Mouse (Mus musculus): ENCODE data around the gene Txn2. TPM values are rescaled to one million over a fixed set of nuclear protein-coding genes. Genes with fewer than 3 reads are reported as not detected.

Txn2 gene
- 209 and 211 TPM in 2 replicates for total RNA-seq (2014; fragmentation: Nextera tagmentation)
- 53.8 and 62.8 TPM in 2 replicates for total RNA-seq (2017)
- 283 and 349 TPM in 2 replicates for polyA plus RNA-seq (2012)

DNA sequence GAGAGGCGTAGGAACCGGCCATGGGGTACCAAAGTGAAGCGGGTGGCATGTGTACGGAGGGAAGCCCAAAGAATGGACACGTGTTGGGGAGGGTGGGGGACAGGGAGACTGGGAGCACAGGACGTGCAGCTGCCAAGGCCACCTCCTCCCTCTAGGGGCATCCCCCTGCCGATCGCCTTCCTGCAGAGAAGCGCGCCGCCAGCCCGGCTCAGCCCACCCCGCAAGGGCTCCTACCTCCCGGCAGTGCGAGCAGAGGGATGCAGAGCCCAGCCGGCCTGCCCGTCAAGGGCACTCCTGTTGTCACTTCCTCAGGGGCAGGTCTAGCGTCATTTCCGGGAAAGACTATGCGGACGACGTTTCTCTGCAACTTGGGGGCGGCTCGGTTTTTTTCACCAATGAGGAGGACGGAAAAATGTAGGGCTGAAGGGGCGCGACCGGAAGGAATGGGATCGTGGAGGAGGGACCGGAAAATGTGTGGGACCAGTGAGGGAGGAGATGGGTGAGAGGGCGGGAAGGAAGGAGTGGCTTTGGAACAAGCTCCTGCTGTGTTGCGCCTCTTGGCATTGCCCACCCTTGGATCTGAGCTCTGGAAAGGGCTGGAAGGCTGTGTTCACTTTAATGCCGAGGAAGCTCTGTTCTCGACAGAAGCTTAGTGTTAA lies at the start of gene Txn2:
Gene Txn2, minus strand, starts transcription at position 334 of the 659 bp plus-strand sequence.
- H3K4me1 ChIP-seq (ENCODE audit: insufficient read depth, low read depth, low read length) = peaks cover 73% of the 10 kb centered on the region
- H3K27me3 ChIP-seq (ENCODE audit: insufficient read depth, low read length) = no peaks in the 10 kb centered on the region
- DNase-seq (ENCODE audit: low spot score) (peak; percentile 87), ATAC-seq (ENCODE audit: extremely low read depth, insufficient number of reproducible peaks, low FRiP score, poor library complexity, severe bottlenecking) (peak; percentile 86)
- TF ChIP-seq GATA2 (IDR thresholded peaks at IDR 0.05; ENCODE audit: borderline replicate concordance, low read depth, low read length) (no peak), CTCF (IDR thresholded peaks at IDR 0.05; ENCODE audit: low read depth, low read length) (no peak), TAL1 (conservative IDR thresholded peaks at IDR 0.05; ENCODE audit: low read depth, low read length) (no peak), GATA1 (IDR thresholded peaks at IDR 0.05; ENCODE audit: borderline replicate concordance, low read length) (no peak), POLR2AphosphoS5 (IDR thresholded peaks at IDR 0.05; ENCODE audit: insufficient replicate concordance, low read depth, low read length) (no peak)
- H3K9me3 ChIP-seq (replicated peaks) = no peaks in the 10 kb centered on the region
- peak within 1 kb of the TSS; percentile 95 for H3K4me3 ChIP-seq (ENCODE audit: low read depth, low read length)
- peaks cover 38% of the 10 kb centered on the region for H3K36me3 ChIP-seq (replicated peaks)

DNA sequence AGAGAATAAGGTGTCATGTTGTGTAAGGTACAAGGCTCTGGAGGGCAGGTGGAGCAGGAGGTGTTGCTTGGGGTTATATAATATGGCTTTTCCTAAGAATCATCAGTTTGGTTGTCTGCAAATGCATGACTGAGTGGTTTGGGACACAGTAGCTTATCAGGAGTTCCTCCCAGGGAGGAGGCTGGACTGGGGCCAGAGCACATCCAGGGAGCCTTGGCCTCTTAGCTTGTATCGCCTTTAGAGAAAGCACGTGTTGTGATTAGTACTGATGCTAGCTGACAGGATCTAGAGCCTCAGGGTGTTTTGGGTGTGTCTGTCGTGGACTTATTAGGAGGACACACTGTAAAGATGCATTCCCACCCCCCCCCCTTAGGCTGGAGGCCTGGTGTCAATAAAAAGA lies 48.9 kb upstream of the Txn2 start:
- Histone ChIP-seq H3K27me3 (ENCODE audit: insufficient read depth, low read length) (peaks cover 27% of the 10 kb centered on the region), H3K9me3 (replicated peaks) (no peaks in the 10 kb centered on the region), H3K4me3 (ENCODE audit: low read depth, low read length) (no peak overlapping the region), H3K4me1 (ENCODE audit: insufficient read depth, low read depth, low read length) (peaks cover 27% of the 10 kb centered on the region), H3K36me3 (replicated peaks) (no peaks in the 10 kb centered on the region)
- no peak for ATAC-seq (ENCODE audit: extremely low read depth, insufficient number of reproducible peaks, low FRiP score, poor library complexity, severe bottlenecking)
- no peak for TF ChIP-seq GATA2 (IDR thresholded peaks at IDR 0.05; ENCODE audit: borderline replicate concordance, low read depth, low read length)
- no peak for TF ChIP-seq TAL1 (conservative IDR thresholded peaks at IDR 0.05; ENCODE audit: low read depth, low read length)
- TF ChIP-seq CTCF (IDR thresholded peaks at IDR 0.05; ENCODE audit: low read depth, low read length) = no peak
- no peak for TF ChIP-seq GATA1 (IDR thresholded peaks at IDR 0.05; ENCODE audit: borderline replicate concordance, low read length)
- no peak for TF ChIP-seq POLR2AphosphoS5 (IDR thresholded peaks at IDR 0.05; ENCODE audit: insufficient replicate concordance, low read depth, low read length)
- no peak for DNase-seq (ENCODE audit: low spot score)

DNA sequence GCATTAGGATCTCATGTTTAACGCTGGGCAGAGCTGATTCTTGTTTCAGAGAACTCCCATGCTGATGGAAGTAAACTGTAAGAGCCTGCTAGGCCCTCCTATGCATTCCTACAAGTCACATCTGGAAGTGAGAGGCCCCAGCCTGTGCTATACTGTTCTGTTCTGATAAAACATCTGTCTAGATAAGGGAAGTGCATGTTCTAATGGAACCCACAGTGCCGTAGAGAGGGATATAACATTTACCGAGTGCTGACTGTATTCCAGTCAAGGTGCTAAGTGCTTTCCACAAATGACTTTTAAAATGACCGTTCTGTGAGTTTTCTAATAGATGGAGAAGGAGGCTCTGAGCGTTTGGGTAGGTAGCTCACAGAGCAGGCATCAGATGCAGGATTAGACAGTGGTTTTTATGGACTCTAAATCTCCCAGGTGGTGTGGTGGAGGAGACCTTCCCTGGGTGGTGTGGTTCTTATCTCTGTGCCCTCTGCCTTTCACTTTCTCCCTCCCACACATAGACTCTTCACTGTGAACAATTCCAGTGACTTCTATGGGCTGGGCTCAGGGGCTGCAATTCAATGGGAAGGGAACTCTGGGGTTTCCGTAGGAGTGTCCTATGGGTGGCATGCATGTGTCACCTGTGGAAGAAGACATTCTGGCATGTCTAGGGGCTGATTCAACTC lies 45.5 kb upstream of the Txn2 start:
- peak; percentile 66 for ATAC-seq (ENCODE audit: extremely low read depth, insufficient number of reproducible peaks, low FRiP score, poor library complexity, severe bottlenecking)
- H3K9me3 ChIP-seq (replicated peaks) = no peaks in the 10 kb centered on the region
- peaks cover 37% of the 10 kb centered on the region for H3K4me1 ChIP-seq (ENCODE audit: insufficient read depth, low read depth, low read length)
- peaks cover 7% of the 10 kb centered on the region for H3K36me3 ChIP-seq (replicated peaks)
- peaks cover 3% of the 10 kb centered on the region for H3K27me3 ChIP-seq (ENCODE audit: insufficient read depth, low read length)
- H3K4me3 ChIP-seq (ENCODE audit: low read depth, low read length) = peak overlapping the region; percentile 7; the same call in 1 of the 2 replicates
- TF ChIP-seq CTCF (IDR thresholded peaks at IDR 0.05; ENCODE audit: low read depth, low read length) (no peak), TAL1 (conservative IDR thresholded peaks at IDR 0.05; ENCODE audit: low read depth, low read length) (peak; percentile 81), GATA2 (IDR thresholded peaks at IDR 0.05; ENCODE audit: borderline replicate concordance, low read depth, low read length) (no peak), GATA1 (IDR thresholded peaks at IDR 0.05; ENCODE audit: borderline replicate concordance, low read length) (no peak), POLR2AphosphoS5 (IDR thresholded peaks at IDR 0.05; ENCODE audit: insufficient replicate concordance, low read depth, low read length) (no peak)
- peak; percentile 60 for DNase-seq (ENCODE audit: low spot score)

DNA sequence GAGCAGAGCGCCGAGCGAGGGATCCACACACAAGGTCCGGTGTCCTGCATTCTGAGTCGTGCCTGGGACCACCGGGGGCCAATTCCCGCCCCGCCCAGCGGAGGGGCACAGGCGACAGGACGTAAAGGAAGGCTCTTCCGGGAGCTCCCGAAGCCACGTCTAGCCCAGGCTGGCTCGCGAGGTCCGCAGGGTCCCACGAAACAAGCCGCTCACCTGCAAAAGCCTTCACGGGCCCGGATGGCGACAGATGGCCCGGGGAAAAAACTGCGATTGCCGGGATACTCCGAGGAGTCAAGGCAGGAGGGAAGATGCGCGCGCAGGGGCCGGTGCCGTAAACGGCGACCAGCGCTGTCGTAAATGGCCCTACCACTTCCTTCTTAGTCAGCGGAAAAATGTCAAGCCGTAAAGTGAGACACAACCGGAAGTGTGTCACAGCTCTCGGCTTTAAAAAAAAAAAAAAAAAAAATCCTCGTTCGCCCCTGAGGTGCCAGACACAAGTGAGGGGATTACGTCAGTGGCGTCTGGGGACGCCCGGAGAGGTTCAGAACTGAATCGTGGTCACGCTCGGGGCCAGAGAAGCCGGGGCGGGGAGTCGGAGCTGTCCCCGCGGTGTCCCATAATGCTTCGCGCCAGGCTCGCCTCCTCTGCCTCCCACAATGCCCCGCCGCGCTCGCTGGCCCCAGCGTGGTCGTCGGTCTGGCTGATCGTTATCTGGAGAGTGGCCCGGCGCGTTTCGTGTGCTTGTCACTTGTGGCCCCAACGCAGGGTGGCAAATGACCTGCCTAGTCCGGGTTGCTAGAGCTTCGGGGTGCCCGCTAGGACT lies 41.9 kb upstream of the Txn2 start, which contains the start of gene Eif3d:
Gene Eif3d, minus strand, starts transcription at position 344 of the 823 bp plus-strand sequence.
- peaks cover 43% of the 10 kb centered on the region for H3K36me3 ChIP-seq (replicated peaks)
- TF ChIP-seq GATA2 (IDR thresholded peaks at IDR 0.05; ENCODE audit: borderline replicate concordance, low read depth, low read length) (peak; percentile 58; the same call in 1 of the 2 replicates), POLR2AphosphoS5 (IDR thresholded peaks at IDR 0.05; ENCODE audit: insufficient replicate concordance, low read depth, low read length) (no peak)
- peaks cover 72% of the 10 kb centered on the region for H3K4me1 ChIP-seq (ENCODE audit: insufficient read depth, low read depth, low read length)

DNA sequence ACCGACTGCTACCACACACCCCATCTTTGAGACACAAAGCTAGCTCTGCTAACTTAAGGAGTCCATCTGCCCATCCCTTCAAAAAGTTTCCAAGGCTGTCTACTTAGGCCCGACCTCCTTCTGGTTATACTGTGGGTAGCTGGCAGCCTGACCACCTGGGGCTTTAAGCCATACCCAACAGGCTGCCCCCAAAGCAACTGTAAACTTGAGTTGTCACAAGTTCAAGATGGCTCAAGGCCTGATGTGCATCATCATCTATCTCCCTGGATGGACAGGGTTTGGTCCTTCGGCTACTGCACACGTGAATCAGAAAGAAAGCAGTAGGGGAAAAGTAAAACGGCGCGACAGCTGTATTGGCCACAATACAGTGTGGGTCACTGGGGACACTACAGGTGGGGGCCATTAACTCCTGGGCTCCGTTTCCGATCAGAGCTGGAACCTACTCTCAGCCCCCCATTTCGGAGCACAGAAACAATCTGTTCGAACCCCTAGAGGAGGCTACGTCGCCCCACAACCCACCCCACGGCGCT lies 41.2 kb upstream of the Txn2 start:
- no peak for TF ChIP-seq GATA1 (IDR thresholded peaks at IDR 0.05; ENCODE audit: borderline replicate concordance, low read length)
- no peak for TF ChIP-seq CTCF (IDR thresholded peaks at IDR 0.05; ENCODE audit: low read depth, low read length)
- no peak for TF ChIP-seq POLR2AphosphoS5 (IDR thresholded peaks at IDR 0.05; ENCODE audit: insufficient replicate concordance, low read depth, low read length)
- TF ChIP-seq GATA2 (IDR thresholded peaks at IDR 0.05; ENCODE audit: borderline replicate concordance, low read depth, low read length) = no peak
- no peak for TF ChIP-seq TAL1 (conservative IDR thresholded peaks at IDR 0.05; ENCODE audit: low read depth, low read length)
- no peaks in the 10 kb centered on the region for H3K9me3 ChIP-seq (replicated peaks)
- H3K36me3 ChIP-seq (replicated peaks) = peaks cover 50% of the 10 kb centered on the region
- H3K4me1 ChIP-seq (ENCODE audit: insufficient read depth, low read depth, low read length) = peaks cover 77% of the 10 kb centered on the region
- no peaks in the 10 kb centered on the region for H3K27me3 ChIP-seq (ENCODE audit: insufficient read depth, low read length)
- DNase-seq (ENCODE audit: low spot score) (no peak), ATAC-seq (ENCODE audit: extremely low read depth, insufficient number of reproducible peaks, low FRiP score, poor library complexity, severe bottlenecking) (no peak)
- H3K4me3 ChIP-seq (ENCODE audit: low read depth, low read length) = peak overlapping the region; percentile 93

More for the DNA sequence above, 41.9 kb upstream of the Txn2 start, which contains the start of gene Eif3d:
- Histone ChIP-seq H3K4me3 (ENCODE audit: low read depth, low read length) (peak within 1 kb of the TSS; percentile 93), H3K27me3 (ENCODE audit: insufficient read depth, low read length) (no peaks in the 10 kb centered on the region), H3K9me3 (replicated peaks) (no peaks in the 10 kb centered on the region)
- DNase-seq (ENCODE audit: low spot score) = peak; percentile 72
- ATAC-seq (ENCODE audit: extremely low read depth, insufficient number of reproducible peaks, low FRiP score, poor library complexity, severe bottlenecking) = peak; percentile 46
